Mouse (Mus musculus) heart, postnatal 0 days (tissue): Measurements from ENCODE around the gene Sh3gl3. TPM values are rescaled to one million over a fixed set of nuclear protein-coding genes. Genes with fewer than 3 reads are reported as not detected.
A peak's percentile ranks its signal among the peaks of the same experiment; 100 is the strongest.

Experiments used
- ATAC-seq: fragments of 200-750 bp; cut with Nextera tagmentation; 2 replicates; pipeline ENCODE4 v1.8.0; 2017; ENCODE audit warnings: low read depth, moderate number of reproducible peaks, moderate library complexity; ENCODE audit not compliant: insufficient read depth
- DNase-seq: peaks from one replicate; pipeline ENCODE4 v3.0.0-alpha.2; 2016; ENCODE audit warnings: low spot score
- H3K27ac ChIP-seq: fragments of 300-500 bp; sonication (generic); 2 replicates; pipeline ENCODE4 v1.5.1; 2014; ENCODE audit warnings: low read depth, mild to moderate bottlenecking
- H3K27me3 ChIP-seq: fragments of 300-500 bp; sonication (generic); 2 replicates; pipeline ENCODE4 v1.6.1; 2014; ENCODE audit warnings: low read length, mixed read lengths; ENCODE audit not compliant: control insufficient read depth, insufficient read depth
- H3K36me3 ChIP-seq: fragments of 300-500 bp; sonication (generic); replicated peaks from 2 replicates; pipeline ENCODE4 v1.6.1; 2014; ENCODE audit warnings: low read length, mixed read lengths; ENCODE audit not compliant: control insufficient read depth, insufficient read depth
- H3K4me1 ChIP-seq: fragments of 300-500 bp; sonication (generic); 2 replicates; pipeline ENCODE4 v1.6.1; 2014; ENCODE audit warnings: antibody characterized with exemption; ENCODE audit not compliant: control insufficient read depth, insufficient read depth
- H3K4me2 ChIP-seq: fragments of 300-500 bp; sonication (generic); 2 replicates; pipeline ENCODE4 v1.6.1; 2014; ENCODE audit warnings: low read depth, mild to moderate bottlenecking, low read length, moderate library complexity
- H3K4me3 ChIP-seq: fragments of 300-500 bp; sonication (generic); 2 replicates; pipeline ENCODE4 v1.5.1; 2014; ENCODE audit warnings: low read depth, low read length
- H3K9ac ChIP-seq: fragments of 300-500 bp; sonication (generic); replicated peaks from 2 replicates; pipeline ENCODE4 v1.6.1; 2014; ENCODE audit warnings: low read depth, low read length, mixed read lengths
- H3K9me3 ChIP-seq: fragments of 300-500 bp; sonication (generic); replicated peaks from 2 replicates; pipeline ENCODE4 v1.6.1; 2016; ENCODE audit warnings: low read length; ENCODE audit not compliant: control insufficient read depth
- CTCF ChIP-seq: IDR thresholded peaks from 2 replicates; pipeline ENCODE4 v1.5.1; 2016; ENCODE audit warnings: antibody characterized with exemption, control low read depth, low read depth
- EP300 ChIP-seq: IDR thresholded peaks from 2 replicates; pipeline ENCODE4 v1.6.1; 2016; ENCODE audit warnings: antibody characterized with exemption, low read depth
- WGBS: fragments of 180-500 bp; shearing (Covaris S2); extraction: QIAGEN DNeasy Blood & Tissue Kit; methylation state at CpG from one replicate; pipeline ENCODE4 v1.1.7; 2014; 5-methylcytosine and 5-hydroxymethylcytosine counted together
- polyA plus RNA-seq: library from polyadenylated mRNA; unstranded; fragments of >200 nt; fragmentation: Nextera tagmentation; extraction: Ambion mirVana; gene quantifications from 2 replicates; pipeline ENCODE4 v1.2.1, GENCODE M21; 2015
- total RNA-seq: library from RNA; depleted of rRNA; stranded (reverse); fragments of >200 nt; gene quantifications from 2 replicates; pipeline ENCODE4 v1.2.3, GENCODE M21; 2014; ENCODE audit warnings: low replicate concordance

The Sh3gl3 gene
- total and polyA plus RNA-seq, 2 experiments from 2014 or later, result 1.1 to 3.3 TPM

GRCm38 (mm10) chr7:82223906-82224846, 50.5 kb downstream of the Sh3gl3 start:
- no peak overlapping the region for H3K9ac ChIP-seq
- no peak for DNase-seq
- WGBS, result 35% methylated on average over 10 of the region's 10 CpGs
- no peaks in the 10 kb centered on the region for H3K9me3 ChIP-seq
- H3K4me2 ChIP-seq, result no peak overlapping the region
- no peaks in the 10 kb centered on the region for H3K36me3 ChIP-seq
- TF ChIP-seq EP300, result no peak
- no peak for TF ChIP-seq CTCF
- H3K27me3 ChIP-seq, result no peaks in the 10 kb centered on the region
- ATAC-seq, result no peak
- no peak overlapping the region for H3K4me3 ChIP-seq
- no peak overlapping the region for H3K27ac ChIP-seq
- no peaks in the 10 kb centered on the region for H3K4me1 ChIP-seq

GRCm38 (mm10) chr7:82233201-82233600, 59.6 kb downstream of the Sh3gl3 start:
- no peak overlapping the region for H3K4me3 ChIP-seq
- no peak for TF ChIP-seq CTCF
- no peak for TF ChIP-seq EP300
- ATAC-seq, result no peak
- DNase-seq, result no peak
- no peaks in the 10 kb centered on the region for H3K27me3 ChIP-seq
- WGBS, result 70% methylated on average over 7 of the region's 7 CpGs
- H3K4me1 ChIP-seq, result 0 out of 2 replicates have a peak, but pooled peaks cover 7% of the 10 kb centered on the region
- no peak overlapping the region for H3K27ac ChIP-seq
- H3K4me2 ChIP-seq, result no peak overlapping the region
- no peak overlapping the region for H3K9ac ChIP-seq
- no peaks in the 10 kb centered on the region for H3K36me3 ChIP-seq
- H3K9me3 ChIP-seq, result no peaks in the 10 kb centered on the region

GRCm38 (mm10) chr7:82234010-82234897, 60.6 kb downstream of the Sh3gl3 start:
- H3K36me3 ChIP-seq, result no peaks in the 10 kb centered on the region
- 0 out of 2 replicates have a peak, but pooled peaks cover 7% of the 10 kb centered on the region for H3K4me1 ChIP-seq
- no peaks in the 10 kb centered on the region for H3K9me3 ChIP-seq
- no peak overlapping the region for H3K9ac ChIP-seq
- TF ChIP-seq CTCF, result no peak
- no peak for TF ChIP-seq EP300
- H3K4me3 ChIP-seq, result no peak overlapping the region
- no peak for DNase-seq
- H3K27ac ChIP-seq, result peak overlapping the region; percentile 55; the same call in 1 of the 2 replicates
- 32% methylated on average over 11 of the region's 11 CpGs for WGBS
- ATAC-seq, result no peak; the same call in 1 of the 2 replicates
- H3K4me2 ChIP-seq, result no peak overlapping the region; the same call in 1 of the 2 replicates
- H3K27me3 ChIP-seq, result no peaks in the 10 kb centered on the region

- Histone ChIP-seq H3K4me2 (no peak overlapping the region; the same call in 1 of the 2 replicates), H3K36me3 (no peaks in the 10 kb centered on the region), H3K27me3 (no peaks in the 10 kb centered on the region), H3K4me3 (no peak overlapping the region), H3K27ac (peak overlapping the region; percentile 55; the same call in 1 of the 2 replicates), H3K4me1 (0 out of 2 replicates have a peak, but pooled peaks cover 7% of the 10 kb centered on the region), H3K9me3 (no peaks in the 10 kb centered on the region), H3K9ac (no peak overlapping the region)
- DNase-seq, result no peak
- 36% methylated on average over 3 of the region's 4 CpGs for WGBS
- TF ChIP-seq CTCF, result no peak
- no peak for TF ChIP-seq EP300
- no peak for ATAC-seq
These were observed 61.3 kb downstream of the Sh3gl3 start for GRCm38 (mm10) chr7:82234898-82235290.

- Histone ChIP-seq H3K9me3 (no peaks in the 10 kb centered on the region), H3K36me3 (no peaks in the 10 kb centered on the region), H3K4me3 (no peak overlapping the region), H3K4me1 (peaks cover 7% of the 10 kb centered on the region; the same call in 1 of the 2 replicates), H3K27ac (peak overlapping the region; percentile 34; the same call in 1 of the 2 replicates), H3K4me2 (no peak overlapping the region), H3K9ac (no peak overlapping the region), H3K27me3 (no peaks in the 10 kb centered on the region)
- 57% methylated on average over 9 of the region's 9 CpGs for WGBS
- TF ChIP-seq EP300, result no peak
- no peak for TF ChIP-seq CTCF
- DNase-seq (no peak), ATAC-seq (no peak)
These were observed 61.8 kb downstream of the Sh3gl3 start for GRCm38 (mm10) chr7:82235486-82235885.
